Mouse (Mus musculus) heart, embryonic 12.5 days (tissue): ENCODE data around the gene Ubox5. TPM values are rescaled to one million over a fixed set of nuclear protein-coding genes. Genes with fewer than 3 reads are reported as not detected.
A peak's percentile ranks its signal among the peaks of the same experiment; 100 is the strongest.

Experiments used
- ATAC-seq: fragments of 200-750 bp; cut with Nextera tagmentation; 2 replicates; pipeline ENCODE4 v1.8.0; 2017; ENCODE audit warnings: moderate TSS enrichment, moderate library complexity; ENCODE audit not compliant: insufficient number of reproducible peaks, low FRiP score
- H3K27ac ChIP-seq: fragments of 300-500 bp; sonication (generic); 2 replicates; pipeline ENCODE4 v1.5.1; 2016; ENCODE audit warnings: mild to moderate bottlenecking, moderate library complexity; ENCODE audit not compliant: poor library complexity, severe bottlenecking
- H3K27me3 ChIP-seq: fragments of 300-500 bp; sonication (generic); replicated peaks from 2 replicates; pipeline ENCODE4 v1.6.1; 2016; ENCODE audit warnings: mild to moderate bottlenecking, moderate library complexity
- H3K36me3 ChIP-seq: fragments of 300-500 bp; sonication (generic); 2 replicates; pipeline ENCODE4 v1.6.1; 2016; ENCODE audit warnings: mild to moderate bottlenecking, moderate library complexity
- H3K4me1 ChIP-seq: fragments of 300-500 bp; sonication (generic); replicated peaks from 2 replicates; pipeline ENCODE4 v1.6.1; 2016; ENCODE audit warnings: mild to moderate bottlenecking
- H3K4me2 ChIP-seq: fragments of 300-500 bp; sonication (generic); 2 replicates; pipeline ENCODE4 v1.6.1; 2016; ENCODE audit warnings: mild to moderate bottlenecking, moderate library complexity
- H3K4me3 ChIP-seq: fragments of 300-500 bp; sonication (generic); 2 replicates; pipeline ENCODE4 v1.5.1; 2016; ENCODE audit warnings: mild to moderate bottlenecking
- H3K9ac ChIP-seq: fragments of 300-500 bp; sonication (generic); 2 replicates; pipeline ENCODE4 v1.6.1; 2016; ENCODE audit warnings: mild to moderate bottlenecking, moderate library complexity
- H3K9me3 ChIP-seq: fragments of 300-500 bp; sonication (generic); replicated peaks from 2 replicates; pipeline ENCODE4 v1.6.1; 2016; ENCODE audit warnings: mild to moderate bottlenecking, moderate library complexity
- WGBS: fragments of 180-500 bp; shearing (Covaris S2); methylation state at CpG from one replicate; pipeline ENCODE4 v1.1.7; 2016; 5-methylcytosine and 5-hydroxymethylcytosine counted together
- polyA plus RNA-seq: library from polyadenylated mRNA; unstranded; fragments of >200 nt; fragmentation: Nextera tagmentation; extraction: Ambion mirVana; gene quantifications from 2 replicates; pipeline ENCODE4 v1.2.1, GENCODE M21; 2016

The Ubox5 gene
- polyA plus RNA-seq, 1 experiment from 2014 or later: 8.8 TPM

GRCm38 (mm10) chr2:130634006-130634738 lies 4.3 kb upstream of the Ubox5 start:
- Histone ChIP-seq H3K27ac (no peak overlapping the region), H3K36me3 (no peaks in the 10 kb centered on the region), H3K9ac (peak overlapping the region; percentile 59; the same call in 1 of the 2 replicates), H3K4me3 (peak overlapping the region; percentile 41), H3K4me2 (peak overlapping the region; percentile 78), H3K4me1 (peaks cover 21% of the 10 kb centered on the region), H3K9me3 (no peaks in the 10 kb centered on the region), H3K27me3 (peaks cover 69% of the 10 kb centered on the region)
- no peak for ATAC-seq
- 14% methylated on average over 14 of the region's 14 CpGs for WGBS

DNA sequence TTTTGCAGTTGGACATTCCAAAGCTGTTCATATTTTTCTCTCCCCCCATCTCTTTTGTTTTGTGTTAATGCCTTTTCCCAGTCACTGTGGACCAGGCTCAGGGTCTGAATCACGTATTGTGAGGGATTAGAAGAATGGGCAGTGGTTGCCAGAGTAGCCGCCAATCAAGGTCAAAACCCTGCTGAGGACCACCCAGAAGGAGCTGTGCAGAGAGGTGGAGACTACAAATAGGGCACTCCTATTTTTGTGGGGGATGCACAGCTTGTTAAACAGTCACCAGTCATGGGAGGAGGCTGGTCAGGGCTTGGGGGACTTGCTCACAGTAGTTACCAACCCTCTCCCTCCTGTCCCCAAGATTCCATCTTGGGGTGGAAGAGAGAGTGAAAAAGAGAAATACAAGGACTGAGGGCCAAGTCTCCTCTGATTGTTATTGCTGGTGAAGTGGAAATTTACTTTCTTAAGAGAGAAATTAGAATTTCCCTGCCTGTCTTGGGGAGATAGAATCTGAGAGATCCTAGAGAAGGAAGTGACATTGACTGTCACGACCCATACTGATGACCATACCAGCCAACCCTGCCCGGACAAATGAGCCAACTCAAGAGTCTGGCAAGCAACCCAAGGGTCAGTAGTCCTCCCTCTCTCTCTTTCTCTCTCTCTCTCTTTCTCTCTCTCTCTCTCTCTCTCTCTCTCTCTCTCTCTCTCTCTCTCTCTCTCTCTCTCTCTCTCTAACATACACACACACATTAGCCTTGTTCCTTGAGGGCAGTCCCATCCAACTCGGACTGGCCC lies 3.2 kb upstream of the Ubox5 start:
- Histone ChIP-seq H3K27ac (no peak overlapping the region), H3K9me3 (no peaks in the 10 kb centered on the region), H3K4me1 (peaks cover 28% of the 10 kb centered on the region), H3K27me3 (peaks cover 58% of the 10 kb centered on the region), H3K4me2 (no peak overlapping the region), H3K4me3 (no peak overlapping the region), H3K36me3 (peaks cover 1% of the 10 kb centered on the region; the same call in 1 of the 2 replicates), H3K9ac (no peak overlapping the region)
- WGBS: 60% methylated on average over 5 of the region's 5 CpGs
- ATAC-seq: no peak

- ATAC-seq: no peak
- Histone ChIP-seq H3K4me1 (peaks cover 29% of the 10 kb centered on the region), H3K36me3 (peaks cover 6% of the 10 kb centered on the region), H3K4me3 (no peak overlapping the region), H3K27ac (no peak overlapping the region), H3K27me3 (peaks cover 52% of the 10 kb centered on the region), H3K4me2 (no peak overlapping the region), H3K9me3 (no peaks in the 10 kb centered on the region), H3K9ac (no peak overlapping the region)
- 86% methylated on average over 1 of the region's 1 CpGs for WGBS
Measured at GRCm38 (mm10) chr2:130632416-130632815, 2.6 kb upstream of the Ubox5 start.

DNA sequence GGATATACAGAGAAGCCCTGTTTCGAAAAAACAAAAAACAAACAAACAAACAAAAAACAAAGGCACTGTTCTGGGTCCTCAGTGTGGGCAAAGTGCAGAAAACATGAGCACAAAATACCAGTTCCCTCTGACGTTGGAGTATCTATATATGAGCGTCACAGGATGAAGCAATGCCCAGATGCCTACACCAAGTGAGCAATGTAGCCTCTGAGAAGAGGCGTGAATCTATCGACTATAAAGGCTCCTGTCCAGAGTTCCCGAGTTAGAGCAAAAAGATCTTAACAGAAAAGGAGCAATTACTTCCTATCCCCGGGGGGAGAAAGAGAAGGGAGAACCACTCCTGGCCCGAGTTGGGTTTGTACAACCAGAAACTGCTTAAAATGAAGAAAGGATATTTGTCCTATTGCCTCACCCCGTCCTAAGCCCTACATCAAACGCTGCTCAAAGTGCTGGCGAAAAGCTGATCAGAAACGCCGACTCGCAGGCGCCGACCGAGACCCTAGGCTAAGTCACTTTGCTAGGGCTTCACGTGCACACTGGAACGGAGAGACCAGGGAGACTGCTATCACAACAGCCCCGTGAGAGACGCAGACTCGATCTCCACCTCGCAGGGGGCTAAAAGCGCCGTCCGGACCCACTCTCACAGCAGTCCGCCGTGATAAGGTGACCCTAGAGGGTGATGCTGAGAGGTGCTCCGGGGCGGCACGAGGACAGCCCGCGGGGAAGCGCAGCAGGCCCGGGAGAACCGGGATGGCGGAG lies 579 bp downstream of the Ubox5 start:
- ATAC-seq: peak; percentile 66
- Histone ChIP-seq H3K4me3 (peak overlapping the region; percentile 99), H3K36me3 (peaks cover 30% of the 10 kb centered on the region), H3K9me3 (no peaks in the 10 kb centered on the region), H3K27me3 (peaks cover 20% of the 10 kb centered on the region), H3K9ac (peak overlapping the region; percentile 97), H3K4me2 (peak overlapping the region; percentile 95), H3K27ac (peak overlapping the region; percentile 80), H3K4me1 (peaks cover 11% of the 10 kb centered on the region)
- 2% methylated on average over 37 of the region's 37 CpGs for WGBS

GRCm38 (mm10) chr2:130628424-130628823 lies 1.4 kb downstream of the Ubox5 start:
- Histone ChIP-seq H3K27ac (no peak overlapping the region), H3K9me3 (no peaks in the 10 kb centered on the region), H3K36me3 (peaks cover 36% of the 10 kb centered on the region), H3K27me3 (peaks cover 12% of the 10 kb centered on the region), H3K4me3 (peak overlapping the region; percentile 99; the same call in 1 of the 2 replicates), H3K9ac (no peak overlapping the region), H3K4me2 (peak overlapping the region; percentile 95), H3K4me1 (peaks cover 8% of the 10 kb centered on the region)
- ATAC-seq: no peak
- 49% methylated on average over 3 of the region's 3 CpGs for WGBS

DNA sequence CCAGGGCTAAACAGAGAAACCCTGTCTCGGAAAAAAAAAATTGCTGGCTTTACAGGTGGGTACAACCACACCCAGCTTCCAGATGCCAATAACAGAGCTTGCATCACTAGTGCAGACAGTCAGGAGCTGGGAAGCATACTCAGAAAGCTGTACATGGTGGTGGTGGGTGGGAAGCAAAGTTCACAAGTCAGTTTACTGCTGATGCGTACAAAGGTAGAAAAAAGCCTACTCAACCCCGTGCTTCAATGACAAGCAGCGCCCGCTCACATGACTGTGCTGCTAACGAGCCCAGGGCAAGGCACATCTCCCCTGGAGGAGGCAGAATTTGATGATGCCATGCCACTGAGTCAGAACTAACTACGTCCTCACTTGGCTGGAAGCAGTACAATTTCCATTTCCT lies 10.9 kb downstream of the Ubox5 start:
- Histone ChIP-seq H3K9ac (no peak overlapping the region), H3K4me2 (no peak overlapping the region), H3K27me3 (no peaks in the 10 kb centered on the region), H3K4me1 (no peaks in the 10 kb centered on the region), H3K4me3 (no peak overlapping the region), H3K9me3 (no peaks in the 10 kb centered on the region), H3K36me3 (peaks cover 72% of the 10 kb centered on the region), H3K27ac (no peak overlapping the region)
- no peak for ATAC-seq
- WGBS: 85% methylated on average over 7 of the region's 7 CpGs

GRCm38 (mm10) chr2:130613091-130613490 lies 16.7 kb downstream of the Ubox5 start:
- no peak for ATAC-seq
- no peak overlapping the region for H3K4me2 ChIP-seq
- no peaks in the 10 kb centered on the region for H3K4me1 ChIP-seq
- WGBS: 60% methylated on average over 3 of the region's 3 CpGs
- H3K27me3 ChIP-seq: no peaks in the 10 kb centered on the region
- no peaks in the 10 kb centered on the region for H3K9me3 ChIP-seq
- H3K9ac ChIP-seq: no peak overlapping the region
- peaks cover 34% of the 10 kb centered on the region for H3K36me3 ChIP-seq
- H3K4me3 ChIP-seq: no peak overlapping the region
- H3K27ac ChIP-seq: no peak overlapping the region

GRCm38 (mm10) chr2:130602195-130602594 lies 27.6 kb downstream of the Ubox5 start:
- Histone ChIP-seq H3K4me1 (no peaks in the 10 kb centered on the region), H3K9me3 (no peaks in the 10 kb centered on the region), H3K27ac (no peak overlapping the region), H3K36me3 (peaks cover 56% of the 10 kb centered on the region), H3K4me2 (no peak overlapping the region), H3K4me3 (no peak overlapping the region), H3K27me3 (no peaks in the 10 kb centered on the region), H3K9ac (no peak overlapping the region)
- no peak for ATAC-seq
- 81% methylated on average over 4 of the region's 4 CpGs for WGBS

DNA sequence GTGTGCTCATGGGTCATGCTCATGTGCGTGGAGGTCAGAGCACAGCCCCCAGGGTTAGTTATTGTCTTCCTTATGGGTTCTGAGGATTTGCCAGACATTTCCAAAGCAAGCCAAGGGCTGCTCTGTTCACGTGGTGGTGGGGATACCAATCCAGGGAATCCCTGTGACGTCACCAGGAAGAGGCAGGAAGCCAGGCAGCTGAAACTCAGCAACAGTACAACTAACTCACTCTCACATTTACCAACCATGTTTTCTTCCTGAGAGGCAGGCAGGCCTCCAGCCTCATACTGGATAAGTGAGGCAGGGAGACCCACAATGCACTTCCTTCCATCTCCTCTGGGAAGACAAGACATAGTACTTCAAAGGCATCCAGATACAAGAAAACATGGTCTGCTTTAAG lies 31.4 kb downstream of the Ubox5 start:
- WGBS: 64% methylated on average over 3 of the region's 3 CpGs
- no peak for ATAC-seq
- H3K4me2 ChIP-seq: no peak overlapping the region
- no peaks in the 10 kb centered on the region for H3K9me3 ChIP-seq
- H3K36me3 ChIP-seq: peaks cover 64% of the 10 kb centered on the region
- H3K27me3 ChIP-seq: no peaks in the 10 kb centered on the region
- no peak overlapping the region for H3K4me3 ChIP-seq
- H3K4me1 ChIP-seq: peaks cover 4% of the 10 kb centered on the region; the same call in 1 of the 2 replicates
- no peak overlapping the region for H3K9ac ChIP-seq
- no peak overlapping the region for H3K27ac ChIP-seq

DNA sequence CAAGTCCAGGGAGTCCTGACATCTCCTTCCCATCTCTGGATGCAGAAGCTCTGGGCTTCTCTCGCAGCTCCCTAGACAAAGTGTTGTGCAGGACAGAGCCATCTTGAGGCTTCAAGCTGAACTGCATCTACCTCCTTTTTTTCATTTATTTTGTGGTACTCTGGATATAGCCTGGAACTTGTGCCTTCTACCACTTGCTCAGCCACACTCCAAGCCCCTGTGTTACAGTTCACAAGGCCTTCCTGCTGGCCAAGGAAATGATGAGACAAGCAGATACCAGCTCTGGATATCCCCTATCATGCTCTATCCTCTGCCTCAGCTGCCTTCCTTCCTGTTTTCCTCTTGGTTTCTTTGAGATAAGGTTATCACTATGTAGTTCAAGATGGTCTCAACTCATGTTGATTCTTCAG lies 32.2 kb downstream of the Ubox5 start:
- Histone ChIP-seq H3K4me3 (no peak overlapping the region), H3K4me2 (no peak overlapping the region), H3K9ac (no peak overlapping the region), H3K4me1 (peaks cover 4% of the 10 kb centered on the region; the same call in 1 of the 2 replicates), H3K9me3 (no peaks in the 10 kb centered on the region), H3K36me3 (peaks cover 60% of the 10 kb centered on the region), H3K27me3 (no peaks in the 10 kb centered on the region), H3K27ac (no peak overlapping the region)
- no peak for ATAC-seq
- 10% methylated on average over 1 of the region's 1 CpGs for WGBS

GRCm38 (mm10) chr2:130595596-130595995 lies 34.2 kb downstream of the Ubox5 start:
- Histone ChIP-seq H3K4me2 (no peak overlapping the region), H3K27me3 (no peaks in the 10 kb centered on the region), H3K36me3 (peaks cover 62% of the 10 kb centered on the region), H3K4me3 (no peak overlapping the region), H3K9me3 (no peaks in the 10 kb centered on the region), H3K9ac (no peak overlapping the region), H3K27ac (no peak overlapping the region), H3K4me1 (peaks cover 4% of the 10 kb centered on the region; the same call in 1 of the 2 replicates)
- ATAC-seq: no peak
- 63% methylated on average over 1 of the region's 1 CpGs for WGBS
